Mouse (Mus musculus) midbrain, embryonic 16.5 days (tissue): ENCODE measurements around the gene Myrf. TPM values are rescaled to one million over a fixed set of nuclear protein-coding genes. Genes with fewer than 3 reads are reported as not detected.

ENCODE experiments used
- ATAC-seq: fragments of 200-750 bp; cut with Nextera tagmentation; 2 replicates; pipeline ENCODE4 v1.8.0; 2017; ENCODE audit warnings: moderate TSS enrichment
- H3K27ac ChIP-seq: fragments of 300-500 bp; sonication (generic); 2 replicates; pipeline ENCODE4 v1.5.1; 2014; ENCODE audit warnings: mild to moderate bottlenecking, low read length, mixed read lengths
- H3K27me3 ChIP-seq: fragments of 300-500 bp; sonication (generic); 2 replicates; pipeline ENCODE4 v1.6.1; 2014; ENCODE audit warnings: low read depth, low read length, mixed read lengths; ENCODE audit not compliant: control insufficient read depth, insufficient read depth
- H3K36me3 ChIP-seq: fragments of 300-500 bp; sonication (generic); 2 replicates; pipeline ENCODE4 v1.6.1; 2014; ENCODE audit warnings: mild to moderate bottlenecking, low read length, moderate library complexity, mixed read lengths; ENCODE audit not compliant: control insufficient read depth, insufficient read depth
- H3K4me1 ChIP-seq: fragments of 300-500 bp; sonication (generic); 2 replicates; pipeline ENCODE4 v1.6.1; 2014; ENCODE audit warnings: mild to moderate bottlenecking, low read length, mixed read lengths; ENCODE audit not compliant: control insufficient read depth, insufficient read depth
- H3K4me2 ChIP-seq: fragments of 300-500 bp; sonication (generic); 2 replicates; pipeline ENCODE4 v1.6.1; 2014; ENCODE audit warnings: mild to moderate bottlenecking, low read length, mixed read lengths
- H3K4me3 ChIP-seq: fragments of 300-500 bp; sonication (generic); 2 replicates; pipeline ENCODE4 v1.5.1; 2014; ENCODE audit warnings: low read depth, mild to moderate bottlenecking, low read length, moderate library complexity, mixed read lengths
- H3K9ac ChIP-seq: fragments of 300-500 bp; sonication (generic); 2 replicates; pipeline ENCODE4 v1.6.1; 2014; ENCODE audit warnings: low read depth, low read length, mixed read lengths
- H3K9me3 ChIP-seq: fragments of 300-500 bp; sonication (generic); replicated peaks from 2 replicates; pipeline ENCODE4 v1.6.1; 2014; ENCODE audit warnings: mild to moderate bottlenecking, low read length, mixed read lengths; ENCODE audit not compliant: control insufficient read depth, poor library complexity, severe bottlenecking
- WGBS: fragments of 180-500 bp; shearing (Covaris S2); extraction: QIAGEN DNeasy Blood & Tissue Kit; methylation state at CpG from one replicate; pipeline ENCODE4 v1.1.7; 2014; 5-methylcytosine and 5-hydroxymethylcytosine counted together
- polyA plus RNA-seq: library from polyadenylated mRNA; unstranded; fragments of >200 nt; fragmentation: Nextera tagmentation; extraction: Ambion mirVana; gene quantifications from 2 replicates; pipeline ENCODE4 v1.2.1, GENCODE M21; 2015

Myrf gene
- polyA plus RNA-seq, 1 experiment from 2014 or later = 0.82 TPM

DNA sequence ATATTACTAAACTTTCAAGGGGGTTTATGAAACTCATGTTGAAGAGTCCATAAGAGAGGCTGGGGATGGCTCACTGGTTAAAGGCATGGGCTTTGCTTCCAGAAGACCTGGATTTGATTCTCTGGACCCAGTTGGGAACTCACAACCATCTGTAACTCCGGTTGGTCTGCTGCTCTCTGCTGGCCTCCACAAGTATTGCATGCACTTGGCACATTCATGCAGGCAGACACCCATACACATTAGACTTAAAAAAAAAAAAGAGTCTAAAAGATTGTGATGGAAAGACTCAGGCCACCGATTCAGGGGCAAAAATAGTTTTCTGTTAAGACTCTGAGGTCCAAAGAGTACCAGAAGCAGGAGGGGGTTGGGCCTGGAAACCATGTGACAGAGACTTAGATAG is 49.8 kb downstream of the Myrf start:
- Histone ChIP-seq H3K9ac (no peak overlapping the region), H3K4me2 (no peak overlapping the region), H3K4me3 (no peak overlapping the region), H3K9me3 (no peaks in the 10 kb centered on the region), H3K27me3 (no peaks in the 10 kb centered on the region), H3K36me3 (peaks cover 75% of the 10 kb centered on the region), H3K27ac (no peak overlapping the region), H3K4me1 (peaks cover 7% of the 10 kb centered on the region)
- WGBS = 53% methylated on average over 2 of the region's 2 CpGs
- ATAC-seq = no peak

- Histone ChIP-seq H3K4me2 (no peak overlapping the region), H3K9me3 (no peaks in the 10 kb centered on the region), H3K9ac (no peak overlapping the region), H3K4me1 (peaks cover 16% of the 10 kb centered on the region), H3K27ac (no peak overlapping the region), H3K4me3 (no peak overlapping the region), H3K27me3 (no peaks in the 10 kb centered on the region), H3K36me3 (peaks cover 79% of the 10 kb centered on the region)
- no peak for ATAC-seq
- 92% methylated on average over 8 of the region's 8 CpGs for WGBS
Observed at GRCm38 (mm10) chr19:10189940-10190339, 50.6 kb downstream of the Myrf start.

DNA sequence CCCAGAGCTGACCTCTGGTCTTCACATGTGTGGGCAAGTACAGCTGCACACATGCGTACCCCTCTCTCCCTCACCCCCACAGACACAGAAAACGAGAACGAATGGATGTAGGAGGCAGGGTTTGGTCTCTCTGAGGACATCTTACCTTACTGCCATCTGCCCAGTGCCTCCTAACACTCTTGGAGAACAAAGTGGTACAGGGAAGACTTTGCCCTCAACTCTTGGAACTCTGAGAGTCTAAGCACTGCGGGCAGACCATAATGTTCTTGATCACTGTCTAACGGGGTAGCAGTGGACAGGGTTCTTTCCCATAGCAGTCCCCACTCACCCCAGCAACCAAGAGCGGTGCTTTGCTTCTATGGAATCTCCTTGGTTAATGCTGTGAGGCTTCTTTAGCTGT is 51.5 kb downstream of the Myrf start:
- no peak for ATAC-seq
- H3K9me3 ChIP-seq = no peaks in the 10 kb centered on the region
- peaks cover 70% of the 10 kb centered on the region for H3K36me3 ChIP-seq
- H3K27me3 ChIP-seq = no peaks in the 10 kb centered on the region
- no peak overlapping the region for H3K4me2 ChIP-seq
- H3K4me1 ChIP-seq = peaks cover 24% of the 10 kb centered on the region
- H3K9ac ChIP-seq = no peak overlapping the region
- no peak overlapping the region for H3K4me3 ChIP-seq
- peak overlapping the region; percentile 6; the same call in 1 of the 2 replicates for H3K27ac ChIP-seq
- 94% methylated on average over 6 of the region's 6 CpGs for WGBS

GRCm38 (mm10) chr19:10188281-10188811 is 52.2 kb downstream of the Myrf start:
- peak; percentile 22 for ATAC-seq
- H3K4me1 ChIP-seq = peaks cover 24% of the 10 kb centered on the region
- H3K9me3 ChIP-seq = no peaks in the 10 kb centered on the region
- WGBS = 62% methylated on average over 10 of the region's 10 CpGs
- peaks cover 65% of the 10 kb centered on the region for H3K36me3 ChIP-seq
- peak overlapping the region; percentile 6; the same call in 1 of the 2 replicates for H3K27ac ChIP-seq
- H3K9ac ChIP-seq = no peak overlapping the region
- H3K27me3 ChIP-seq = no peaks in the 10 kb centered on the region
- H3K4me3 ChIP-seq = no peak overlapping the region
- no peak overlapping the region for H3K4me2 ChIP-seq

DNA sequence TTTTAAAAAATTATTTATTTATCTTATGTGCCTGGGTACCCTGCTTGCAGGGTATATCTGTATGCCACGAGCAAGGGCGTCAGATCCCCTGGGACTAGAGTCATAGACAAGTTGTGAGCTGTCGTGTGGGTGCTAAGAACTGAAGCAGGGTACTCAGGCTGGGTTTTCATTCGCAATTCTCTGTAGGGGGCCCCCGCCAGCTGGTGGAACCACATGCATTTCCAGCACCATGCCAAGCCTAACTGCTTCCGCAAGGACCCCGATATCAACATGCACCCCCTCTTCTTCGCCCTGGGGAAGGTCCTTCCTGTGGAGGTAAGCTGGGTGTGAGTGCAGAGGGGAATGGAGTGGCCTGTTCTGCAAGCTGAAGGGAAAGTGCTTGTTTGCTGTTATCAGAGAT is 54.0 kb downstream of the Myrf start:
- 94% methylated on average over 8 of the region's 8 CpGs for WGBS
- H3K4me1 ChIP-seq = peaks cover 28% of the 10 kb centered on the region
- no peak overlapping the region for H3K9ac ChIP-seq
- H3K4me3 ChIP-seq = no peak overlapping the region
- H3K36me3 ChIP-seq = peaks cover 48% of the 10 kb centered on the region
- H3K4me2 ChIP-seq = no peak overlapping the region; the same call in 1 of the 2 replicates
- no peaks in the 10 kb centered on the region for H3K9me3 ChIP-seq
- H3K27ac ChIP-seq = no peak overlapping the region
- H3K27me3 ChIP-seq = no peaks in the 10 kb centered on the region
- ATAC-seq = no peak

DNA sequence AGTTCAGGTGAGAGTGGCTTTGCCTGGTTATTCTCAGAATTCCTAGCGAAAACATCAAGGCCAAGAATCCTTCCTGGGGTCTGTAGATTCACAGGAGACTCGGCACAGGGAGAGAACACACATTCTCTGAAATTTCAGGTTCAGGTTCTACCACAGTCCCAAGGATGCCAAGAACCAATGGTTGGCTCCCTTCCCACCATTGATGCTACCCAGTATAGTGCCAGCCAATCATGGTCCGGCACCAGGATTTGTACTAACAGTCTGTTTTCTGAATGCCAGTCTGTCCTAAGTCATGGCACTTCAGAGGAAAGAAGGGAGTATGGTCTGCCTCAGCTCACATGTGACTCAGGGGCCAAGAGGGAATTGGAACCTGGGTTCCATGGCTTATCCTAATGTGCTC is 54.7 kb downstream of the Myrf start:
- H3K4me3 ChIP-seq = no peak overlapping the region
- no peak overlapping the region; the same call in 1 of the 2 replicates for H3K4me2 ChIP-seq
- no peak for ATAC-seq
- peaks cover 28% of the 10 kb centered on the region for H3K4me1 ChIP-seq
- WGBS = 93% methylated on average over 3 of the region's 3 CpGs
- no peak overlapping the region for H3K27ac ChIP-seq
- H3K36me3 ChIP-seq = peaks cover 47% of the 10 kb centered on the region
- H3K27me3 ChIP-seq = no peaks in the 10 kb centered on the region
- H3K9me3 ChIP-seq = no peaks in the 10 kb centered on the region
- peak overlapping the region; percentile 7; the same call in 1 of the 2 replicates for H3K9ac ChIP-seq

DNA sequence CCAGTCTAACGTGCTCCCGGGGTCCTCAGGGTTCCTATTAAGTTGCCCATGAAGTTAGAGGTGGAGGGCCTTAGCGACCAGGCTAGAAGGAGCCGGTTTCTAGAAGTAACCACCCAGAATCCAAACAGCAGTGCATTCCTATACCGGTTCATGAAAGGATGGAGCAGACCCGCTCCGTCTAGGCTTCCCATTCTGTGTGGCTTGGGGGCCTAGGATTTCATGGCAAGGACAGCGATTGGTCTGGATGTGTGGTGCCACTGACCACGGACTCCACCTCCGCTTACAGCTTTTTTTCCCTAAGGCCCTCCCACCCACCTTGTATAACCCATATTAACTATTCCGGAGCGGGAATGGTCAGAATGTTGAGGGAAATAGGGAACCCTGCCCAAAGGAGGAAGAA is 56.5 kb downstream of the Myrf start:
- Histone ChIP-seq H3K36me3 (peaks cover 35% of the 10 kb centered on the region), H3K27ac (peak overlapping the region; percentile 92), H3K4me2 (peak overlapping the region; percentile 83), H3K27me3 (no peaks in the 10 kb centered on the region), H3K4me1 (peaks cover 28% of the 10 kb centered on the region), H3K9ac (peak overlapping the region; percentile 91), H3K4me3 (peak overlapping the region; percentile 80), H3K9me3 (no peaks in the 10 kb centered on the region)
- peak; percentile 40 for ATAC-seq
- 2% methylated on average over 12 of the region's 12 CpGs for WGBS

DNA sequence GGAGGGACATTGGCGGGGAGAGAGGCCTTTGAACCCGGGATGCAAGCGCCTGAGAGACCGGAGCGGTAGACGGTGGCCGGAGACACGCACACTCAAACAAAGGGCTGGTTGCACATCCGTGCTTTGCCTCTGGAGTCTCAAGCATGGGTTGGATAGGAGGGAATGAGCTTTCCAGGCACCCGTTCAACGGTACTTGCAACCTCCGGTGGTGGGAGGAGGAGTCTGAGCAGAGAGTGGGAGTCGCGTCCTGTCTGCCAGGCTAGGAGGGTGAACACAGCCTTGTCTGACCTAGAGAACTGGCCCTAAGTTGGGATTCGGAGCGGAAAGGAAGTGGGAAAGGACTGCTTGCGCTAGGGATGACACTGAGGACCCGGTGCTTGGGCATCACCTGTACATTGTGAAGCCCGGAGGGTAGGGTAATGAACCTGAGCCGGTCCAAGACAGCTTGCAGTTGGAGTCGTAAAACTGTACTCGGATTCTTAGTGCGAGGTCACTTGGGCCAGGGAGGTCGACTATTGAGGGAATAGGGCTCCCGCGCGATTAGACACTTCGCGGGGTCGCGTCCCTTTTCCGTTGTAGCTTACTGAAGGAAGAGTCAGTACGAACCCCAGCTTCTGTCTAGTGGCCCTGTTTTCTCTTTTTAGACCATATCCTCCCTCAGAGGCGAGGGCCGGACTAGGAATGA is 57.1 kb downstream of the Myrf start:
- Histone ChIP-seq H3K27me3 (no peaks in the 10 kb centered on the region), H3K36me3 (peaks cover 28% of the 10 kb centered on the region), H3K9me3 (no peaks in the 10 kb centered on the region), H3K4me2 (peak overlapping the region; percentile 83), H3K9ac (peak overlapping the region; percentile 91), H3K27ac (peak overlapping the region; percentile 92), H3K4me1 (peaks cover 28% of the 10 kb centered on the region), H3K4me3 (peak overlapping the region; percentile 80)
- peak; percentile 77 for ATAC-seq
- under 1% methylated on average over 35 of the region's 35 CpGs for WGBS

- WGBS = under 1% methylated on average over 65 of the region's 70 CpGs
- H3K36me3 ChIP-seq = peaks cover 22% of the 10 kb centered on the region
- peak within 1 kb of the TSS; percentile 80 for H3K4me3 ChIP-seq
Observed at GRCm38 (mm10) chr19:10182670-10183298, 57.8 kb downstream of the Myrf start, which contains the start of gene Fads1. TSS of gene Fads1 (plus strand) at chr19:10182888.

More at GRCm38 (mm10) chr19:10182670-10183298, 57.8 kb downstream of the Myrf start, which contains the start of gene Fads1:
- no peaks in the 10 kb centered on the region for H3K9me3 ChIP-seq
- peak within 1 kb of the TSS; percentile 83 for H3K4me2 ChIP-seq
- H3K9ac ChIP-seq = peak within 1 kb of the TSS; percentile 91
- H3K27me3 ChIP-seq = no peaks in the 10 kb centered on the region
- H3K27ac ChIP-seq = peak within 1 kb of the TSS; percentile 92
- H3K4me1 ChIP-seq = peaks cover 28% of the 10 kb centered on the region
- ATAC-seq = peak; percentile 96
